Mouse (Mus musculus) intestine, embryonic 15.5 days (tissue): ENCODE results near the gene Fanci. TPM values are rescaled to one million over a fixed set of nuclear protein-coding genes. Genes with fewer than 3 reads are reported as not detected.

Source experiments
- ATAC-seq: fragments of 200-750 bp; cut with Nextera tagmentation; 2 replicates; pipeline ENCODE4 v1.8.0; 2017; ENCODE audit warnings: moderate TSS enrichment, moderate library complexity
- H3K27ac ChIP-seq: fragments of 300-500 bp; sonication (generic); 2 replicates; pipeline ENCODE4 v1.5.1; 2015; ENCODE audit warnings: mild to moderate bottlenecking, inconsistent platforms
- H3K27me3 ChIP-seq: fragments of 300-500 bp; sonication (generic); replicated peaks from 2 replicates; pipeline ENCODE4 v1.6.1; 2015; ENCODE audit warnings: inconsistent platforms
- H3K36me3 ChIP-seq: fragments of 300-500 bp; sonication (generic); 2 replicates; pipeline ENCODE4 v1.6.1; 2015; ENCODE audit warnings: inconsistent platforms
- H3K4me1 ChIP-seq: fragments of 300-500 bp; sonication (generic); replicated peaks from 2 replicates; pipeline ENCODE4 v1.6.1; 2015; ENCODE audit warnings: inconsistent platforms
- H3K4me2 ChIP-seq: fragments of 300-500 bp; sonication (generic); replicated peaks from 2 replicates; pipeline ENCODE4 v1.6.1; 2015; ENCODE audit warnings: mild to moderate bottlenecking, inconsistent platforms
- H3K4me3 ChIP-seq: fragments of 300-500 bp; sonication (generic); replicated peaks from 2 replicates; pipeline ENCODE4 v1.5.1; 2015; ENCODE audit warnings: inconsistent platforms
- H3K9ac ChIP-seq: fragments of 300-500 bp; sonication (generic); 2 replicates; pipeline ENCODE4 v1.6.1; 2015; ENCODE audit warnings: inconsistent platforms
- H3K9me3 ChIP-seq: fragments of 300-500 bp; sonication (generic); 2 replicates; pipeline ENCODE4 v1.6.1; 2016; ENCODE audit warnings: inconsistent platforms
- WGBS: fragments of 180-500 bp; shearing (Covaris S2); methylation state at CpG from one replicate; pipeline ENCODE4 v1.1.7; 2015; 5-methylcytosine and 5-hydroxymethylcytosine counted together
- polyA plus RNA-seq: library from polyadenylated mRNA; unstranded; fragments of >200 nt; fragmentation: Nextera tagmentation; extraction: Ambion mirVana; gene quantifications from 2 replicates; pipeline ENCODE4 v1.2.1, GENCODE M21; 2015

The Fanci gene
- polyA plus RNA-seq, 1 experiment from 2014 or later, result 8.6 TPM

DNA sequence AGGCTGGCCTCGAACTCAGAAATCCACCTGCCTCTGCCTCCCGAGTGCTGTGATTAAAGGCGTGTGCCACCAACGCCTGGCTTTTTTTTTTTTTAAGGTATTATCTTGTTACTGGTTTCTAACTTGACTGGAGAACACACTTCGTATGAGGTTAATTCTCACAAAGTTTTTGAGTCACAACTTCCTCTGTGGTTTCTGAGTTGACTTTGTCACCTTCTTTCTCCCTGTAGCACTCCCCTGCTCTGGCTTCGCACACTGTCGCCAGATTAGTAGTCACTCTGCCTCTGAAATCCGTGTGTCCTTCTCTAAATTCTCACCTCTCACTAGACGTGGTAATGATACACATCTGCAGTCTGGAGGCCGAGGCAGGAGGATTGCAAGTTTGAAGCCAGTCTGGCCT is 31.1 kb downstream of the Fanci start:
- Histone ChIP-seq H3K9me3 (no peaks in the 10 kb centered on the region), H3K4me2 (no peak overlapping the region), H3K4me1 (no peaks in the 10 kb centered on the region), H3K27ac (no peak overlapping the region), H3K9ac (no peak overlapping the region), H3K4me3 (no peak overlapping the region), H3K36me3 (no peaks in the 10 kb centered on the region), H3K27me3 (no peaks in the 10 kb centered on the region)
- WGBS, result 91% methylated on average over 10 of the region's 10 CpGs
- no peak for ATAC-seq

DNA sequence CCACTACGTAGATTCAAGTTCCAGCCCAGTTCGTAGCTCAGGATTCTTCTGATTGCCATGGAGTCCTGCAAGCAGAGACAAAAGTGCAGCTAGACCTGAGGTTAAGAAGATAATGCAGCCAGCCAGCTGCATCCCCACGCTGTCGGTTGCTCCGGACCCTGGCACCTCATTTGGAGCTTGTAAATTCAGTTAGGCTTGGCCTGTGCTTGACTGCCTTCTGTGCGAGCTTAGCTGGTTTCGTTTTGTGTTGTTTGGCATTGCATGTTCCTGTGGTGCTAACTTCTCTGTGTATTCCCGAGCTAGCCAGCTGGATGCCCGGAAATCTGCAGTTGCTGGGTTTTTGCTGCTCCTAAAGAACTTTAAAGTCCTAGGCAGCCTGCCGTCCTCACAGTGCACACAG is 34.1 kb downstream of the Fanci start:
- Histone ChIP-seq H3K4me2 (no peak overlapping the region), H3K4me3 (no peak overlapping the region), H3K9ac (no peak overlapping the region), H3K9me3 (no peaks in the 10 kb centered on the region), H3K27ac (no peak overlapping the region), H3K27me3 (no peaks in the 10 kb centered on the region), H3K4me1 (no peaks in the 10 kb centered on the region), H3K36me3 (no peaks in the 10 kb centered on the region)
- no peak for ATAC-seq
- 89% methylated on average over 10 of the region's 10 CpGs for WGBS

DNA sequence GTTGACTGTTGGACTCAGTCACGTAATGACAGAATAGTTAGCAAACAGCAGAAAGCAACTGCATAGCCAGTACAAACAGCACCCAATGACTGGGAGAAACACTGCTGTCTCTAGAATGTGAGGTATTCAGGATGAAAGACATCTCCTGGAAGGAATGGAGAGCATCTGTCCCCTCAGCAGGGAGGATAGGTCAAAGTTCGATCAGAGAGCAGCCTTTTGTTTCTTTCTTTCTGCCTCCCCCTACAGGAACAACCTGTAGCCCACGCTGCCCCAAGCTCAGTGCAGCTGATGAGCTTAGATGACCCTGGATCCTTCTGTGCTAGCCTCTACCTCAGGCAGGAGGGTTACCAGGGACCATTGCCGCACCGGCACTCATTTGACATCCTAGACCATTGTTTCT is 36.5 kb downstream of the Fanci start:
- Histone ChIP-seq H3K9ac (no peak overlapping the region), H3K4me2 (no peak overlapping the region), H3K4me1 (no peaks in the 10 kb centered on the region), H3K27me3 (no peaks in the 10 kb centered on the region), H3K36me3 (no peaks in the 10 kb centered on the region), H3K4me3 (no peak overlapping the region), H3K27ac (no peak overlapping the region), H3K9me3 (no peaks in the 10 kb centered on the region)
- 57% methylated on average over 5 of the region's 5 CpGs for WGBS
- no peak for ATAC-seq

GRCm38 (mm10) chr7:79440035-79440434 is 48.3 kb downstream of the Fanci start:
- Histone ChIP-seq H3K4me1 (no peaks in the 10 kb centered on the region), H3K36me3 (peaks cover 17% of the 10 kb centered on the region), H3K9me3 (no peaks in the 10 kb centered on the region), H3K27ac (no peak overlapping the region), H3K4me3 (no peak overlapping the region), H3K27me3 (no peaks in the 10 kb centered on the region), H3K9ac (no peak overlapping the region), H3K4me2 (no peak overlapping the region)
- WGBS, result 80% methylated on average over 2 of the region's 2 CpGs
- no peak for ATAC-seq

- no peaks in the 10 kb centered on the region for H3K27me3 ChIP-seq
- ATAC-seq, result peak; percentile 66; the same call in 1 of the 2 replicates
- H3K9ac ChIP-seq, result no peak overlapping the region
- H3K36me3 ChIP-seq, result peaks cover 20% of the 10 kb centered on the region
- no peak overlapping the region for H3K27ac ChIP-seq
- WGBS, result 87% methylated on average over 2 of the region's 2 CpGs
- no peaks in the 10 kb centered on the region for H3K9me3 ChIP-seq
- no peak overlapping the region for H3K4me2 ChIP-seq
- H3K4me1 ChIP-seq, result no peaks in the 10 kb centered on the region
- H3K4me3 ChIP-seq, result no peak overlapping the region
Measured at GRCm38 (mm10) chr7:79447048-79447447, 55.3 kb downstream of the Fanci start.

GRCm38 (mm10) chr7:79447486-79447885 is 55.8 kb downstream of the Fanci start:
- H3K27ac ChIP-seq, result no peak overlapping the region
- H3K4me1 ChIP-seq, result no peaks in the 10 kb centered on the region
- H3K9ac ChIP-seq, result no peak overlapping the region
- no peak overlapping the region for H3K4me3 ChIP-seq
- 88% methylated on average over 3 of the region's 3 CpGs for WGBS
- H3K36me3 ChIP-seq, result peaks cover 23% of the 10 kb centered on the region
- H3K4me2 ChIP-seq, result no peak overlapping the region
- ATAC-seq, result no peak
- H3K27me3 ChIP-seq, result no peaks in the 10 kb centered on the region
- no peaks in the 10 kb centered on the region for H3K9me3 ChIP-seq

DNA sequence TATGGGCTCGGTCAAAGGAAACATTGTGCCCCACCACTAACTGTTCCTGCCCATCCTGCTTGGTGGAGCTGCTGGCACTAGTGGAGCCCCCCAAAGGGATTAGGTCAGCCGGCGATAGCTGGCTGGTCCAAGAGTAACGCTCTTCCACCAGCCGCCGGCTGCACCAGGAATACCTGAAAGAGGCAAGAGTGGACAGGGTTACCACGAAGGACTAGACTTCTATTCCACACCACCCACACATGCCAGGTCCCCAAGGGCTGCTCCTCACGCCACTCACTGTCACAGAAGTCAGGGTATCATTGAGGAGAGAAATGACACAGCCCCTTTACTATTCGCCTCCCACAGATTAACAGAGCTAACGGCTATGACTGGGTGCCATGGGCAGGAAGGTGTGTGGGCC is 70.0 kb downstream of the Fanci start:
- WGBS, result 90% methylated on average over 10 of the region's 10 CpGs
- no peak overlapping the region for H3K4me2 ChIP-seq
- H3K27ac ChIP-seq, result no peak overlapping the region
- peaks cover 24% of the 10 kb centered on the region for H3K4me1 ChIP-seq
- no peak overlapping the region for H3K9ac ChIP-seq
- H3K36me3 ChIP-seq, result peaks cover 50% of the 10 kb centered on the region
- ATAC-seq, result no peak
- H3K4me3 ChIP-seq, result no peak overlapping the region
- H3K9me3 ChIP-seq, result no peaks in the 10 kb centered on the region
- H3K27me3 ChIP-seq, result no peaks in the 10 kb centered on the region

DNA sequence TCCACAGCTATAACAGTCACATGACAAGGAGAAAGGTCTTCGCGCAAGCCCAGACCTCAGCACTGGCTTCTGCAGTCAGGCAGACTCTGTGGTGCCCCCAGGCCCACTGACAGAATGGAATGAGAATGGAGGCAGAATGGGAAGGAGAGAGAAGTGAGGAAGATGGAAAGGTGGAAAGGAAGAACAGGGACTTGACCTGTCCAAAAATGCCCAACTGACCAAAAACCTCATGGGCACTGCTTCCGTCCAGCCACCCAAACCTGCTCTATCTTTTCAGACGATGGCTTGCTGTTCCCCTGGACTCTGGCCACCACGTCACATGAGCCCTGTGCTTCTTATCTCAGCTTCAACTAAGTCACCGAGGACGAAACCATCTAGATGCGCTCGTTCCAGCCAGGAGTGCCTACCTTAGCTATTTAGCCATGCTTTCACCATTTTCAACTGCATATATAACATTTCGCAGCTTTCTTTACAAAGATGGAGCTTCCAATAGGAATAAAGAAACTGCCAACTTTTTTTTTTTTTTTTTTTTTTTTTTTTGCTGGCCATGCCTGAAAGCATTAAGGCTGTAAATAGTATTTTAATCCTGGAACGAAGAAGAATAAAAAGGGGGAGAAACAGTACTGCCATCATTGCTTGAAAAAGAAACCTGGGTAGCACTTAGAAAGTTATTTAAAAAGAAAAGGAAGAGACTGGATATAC is 71.8 kb downstream of the Fanci start:
- peak overlapping the region; percentile 15; the same call in 1 of the 2 replicates for H3K9ac ChIP-seq
- H3K4me2 ChIP-seq, result peak overlapping the region; percentile 91; the same call in 1 of the 2 replicates
- WGBS, result 77% methylated on average over 11 of the region's 11 CpGs
- no peak for ATAC-seq
- H3K4me3 ChIP-seq, result no peak overlapping the region
- H3K27ac ChIP-seq, result no peak overlapping the region
- no peaks in the 10 kb centered on the region for H3K9me3 ChIP-seq
- H3K4me1 ChIP-seq, result peaks cover 26% of the 10 kb centered on the region
- no peaks in the 10 kb centered on the region for H3K27me3 ChIP-seq
- peaks cover 35% of the 10 kb centered on the region for H3K36me3 ChIP-seq

DNA sequence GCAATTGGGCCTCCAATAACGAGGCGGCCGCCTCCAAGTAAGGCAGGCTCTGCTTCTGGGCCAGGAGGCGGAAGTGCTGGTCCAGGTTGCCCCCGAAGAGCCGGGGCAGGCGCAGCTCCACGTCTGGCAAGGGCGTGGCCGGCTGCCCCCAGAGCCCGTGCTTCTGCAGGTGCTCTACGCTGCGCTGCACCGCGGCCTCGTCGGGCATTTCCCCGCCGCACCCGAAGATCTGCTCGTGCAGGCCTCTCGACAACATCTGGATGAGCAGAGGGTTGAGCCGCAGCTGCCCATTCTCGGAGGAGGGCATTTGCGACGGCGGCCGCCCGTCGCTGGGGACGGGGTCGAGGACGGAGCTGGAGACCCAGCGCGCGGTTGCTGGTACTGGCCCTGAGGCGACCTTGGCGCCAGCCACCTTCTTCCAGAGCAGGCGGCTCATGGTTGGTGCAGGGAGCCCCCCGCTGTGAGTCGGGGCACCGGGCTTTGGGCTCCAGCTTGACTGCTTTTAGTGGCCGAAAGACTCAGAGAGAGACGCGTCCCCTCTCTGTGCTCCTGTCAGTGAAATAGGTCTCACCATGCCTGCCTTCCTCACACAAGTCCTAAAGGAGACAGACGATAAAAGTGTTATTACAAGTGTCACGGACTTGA is 73.2 kb downstream of the Fanci start:
- no peaks in the 10 kb centered on the region for H3K9me3 ChIP-seq
- 11% methylated on average over 47 of the region's 47 CpGs for WGBS
- no peak overlapping the region for H3K27ac ChIP-seq
- H3K4me1 ChIP-seq, result peaks cover 26% of the 10 kb centered on the region
- peak overlapping the region; percentile 88 for H3K9ac ChIP-seq
- peaks cover 22% of the 10 kb centered on the region for H3K36me3 ChIP-seq
- H3K27me3 ChIP-seq, result no peaks in the 10 kb centered on the region
- peak overlapping the region; percentile 92 for H3K4me3 ChIP-seq
- ATAC-seq, result no peak
- peak overlapping the region; percentile 91 for H3K4me2 ChIP-seq

GRCm38 (mm10) chr7:79465461-79466044 is 73.8 kb downstream of the Fanci start:
- peak overlapping the region; percentile 82 for H3K27ac ChIP-seq
- H3K4me2 ChIP-seq, result peak overlapping the region; percentile 91
- peak overlapping the region; percentile 88 for H3K9ac ChIP-seq
- H3K27me3 ChIP-seq, result no peaks in the 10 kb centered on the region
- H3K4me1 ChIP-seq, result peaks cover 26% of the 10 kb centered on the region
- peak; percentile 65 for ATAC-seq
- peaks cover 15% of the 10 kb centered on the region for H3K36me3 ChIP-seq
- WGBS, result 0% methylated on average over 47 of the region's 47 CpGs
- H3K4me3 ChIP-seq, result peak overlapping the region; percentile 92
- H3K9me3 ChIP-seq, result no peaks in the 10 kb centered on the region

DNA sequence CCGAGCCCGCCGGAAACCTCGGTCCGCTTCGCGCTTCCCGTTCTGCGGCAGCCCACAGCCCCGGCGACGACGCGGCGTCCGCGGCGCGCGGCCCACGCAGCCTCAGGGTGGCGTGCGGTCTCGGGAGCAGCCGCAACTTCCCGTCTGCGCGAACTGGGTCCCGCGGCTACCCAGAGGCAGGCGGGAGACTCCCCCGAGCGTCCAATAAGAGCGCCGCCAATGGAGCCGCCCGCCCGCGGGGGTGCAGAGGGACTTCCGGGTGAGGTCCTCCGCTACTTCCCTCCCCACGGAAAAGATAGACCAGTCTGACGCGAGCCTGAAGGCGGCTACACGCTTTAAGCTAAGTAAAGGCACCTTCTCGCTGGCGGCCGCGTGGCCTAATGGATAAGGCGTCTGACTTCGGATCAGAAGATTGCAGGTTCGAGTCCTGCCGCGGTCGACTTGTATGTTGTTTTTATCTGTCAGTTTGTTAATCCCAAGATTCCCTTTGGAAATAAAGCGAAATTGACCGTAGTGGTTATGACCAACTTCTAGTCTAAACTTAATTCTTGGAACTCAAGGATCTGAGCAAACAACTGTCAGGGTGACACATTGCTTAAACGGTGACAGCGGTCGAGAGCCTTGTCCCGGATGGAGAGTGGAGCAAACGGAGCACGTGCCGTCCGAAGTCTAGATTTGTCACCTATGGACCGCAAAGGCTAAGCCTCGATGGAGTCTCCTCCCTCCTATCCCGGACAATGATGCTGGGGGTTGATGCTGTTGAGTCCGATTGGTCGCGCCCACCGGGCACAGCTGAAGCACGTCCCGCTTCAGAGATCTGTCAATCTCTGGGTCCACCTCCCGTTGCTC is 74.5 kb downstream of the Fanci start, which contains the start of gene Polg:
TSS of gene Polg (minus strand) at position 310 of the 849 bp plus-strand sequence.
- WGBS, result under 1% methylated on average over 76 of the region's 76 CpGs
- Histone ChIP-seq H3K9ac (peak within 1 kb of the TSS; percentile 88), H3K4me1 (peaks cover 25% of the 10 kb centered on the region), H3K36me3 (peaks cover 11% of the 10 kb centered on the region), H3K27me3 (no peaks in the 10 kb centered on the region), H3K9me3 (no peaks in the 10 kb centered on the region), H3K4me2 (peak within 1 kb of the TSS; percentile 91), H3K4me3 (peak within 1 kb of the TSS; percentile 92), H3K27ac (peak within 1 kb of the TSS; percentile 82)
- ATAC-seq, result peak; percentile 98

DNA sequence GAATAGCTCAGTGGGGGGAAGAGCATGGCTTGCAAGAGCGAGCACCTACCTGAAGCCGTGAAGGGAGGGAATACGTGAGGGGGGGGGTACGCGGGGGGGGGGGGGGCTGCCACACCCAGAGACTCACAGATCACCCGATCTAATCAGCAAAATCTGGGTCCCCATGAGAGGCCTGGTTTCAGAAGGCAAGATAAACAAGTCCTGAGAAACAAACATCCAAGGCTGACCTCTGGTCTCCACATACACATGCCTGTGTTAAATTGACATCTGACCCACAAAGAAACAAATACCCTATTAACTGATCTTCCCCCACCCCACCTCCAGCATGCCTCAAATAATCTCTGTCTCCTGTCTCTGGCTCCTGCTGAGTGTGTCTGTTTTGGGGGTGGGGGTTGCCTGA is 76.2 kb downstream of the Fanci start:
- H3K27ac ChIP-seq, result no peak overlapping the region
- H3K4me3 ChIP-seq, result 0 out of 2 replicates have a peak overlapping the region, but pooled peaks have one; percentile 11
- H3K9ac ChIP-seq, result peak overlapping the region; percentile 10; the same call in 1 of the 2 replicates

More for the DNA sequence above, 76.2 kb downstream of the Fanci start:
- Histone ChIP-seq H3K4me2 (peak overlapping the region; percentile 50), H3K9me3 (no peaks in the 10 kb centered on the region), H3K4me1 (peaks cover 22% of the 10 kb centered on the region), H3K27me3 (no peaks in the 10 kb centered on the region), H3K36me3 (no peaks in the 10 kb centered on the region)
- ATAC-seq, result no peak
- 0% methylated on average over 4 of the region's 6 CpGs for WGBS
